Mouse (Mus musculus): ENCODE measurements at regions not wholly inside any gene's neighbourhood (a gene's known extent, or its start where the extent isn't known, plus 50 kb on each side); places are given as distances from the start of the nearest gene placed in this dataset.

DNA sequence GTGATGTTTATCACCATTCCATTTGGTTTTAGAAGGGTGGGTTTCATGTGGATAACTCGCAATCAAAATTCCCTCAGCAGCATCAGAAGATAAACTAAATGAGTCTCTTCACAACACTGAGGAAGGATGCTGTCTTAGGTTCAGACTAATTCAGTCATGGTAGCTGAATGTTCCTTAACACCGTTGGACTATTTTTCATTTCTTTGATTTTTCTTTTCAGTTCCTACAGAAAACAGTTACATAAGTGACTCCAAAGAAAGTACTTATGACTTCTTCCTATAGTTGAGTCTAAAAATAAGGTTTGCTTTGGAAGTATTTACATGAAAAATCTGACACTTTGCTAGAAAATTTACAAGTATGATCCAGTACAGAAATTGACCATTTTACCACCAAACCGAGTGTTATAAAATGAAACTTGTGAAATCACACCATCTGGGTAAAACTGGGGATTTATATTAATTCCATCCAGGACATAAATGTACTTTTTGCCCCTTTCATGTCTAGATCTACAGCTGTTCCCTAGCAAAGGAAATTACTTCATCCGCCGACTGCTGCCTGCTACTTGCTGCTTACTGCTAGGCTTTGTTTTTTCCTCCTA, 430.3 kb downstream of the Lipi start:
- no peaks in the 10 kb centered on the region for H3K36me3 ChIP-seq
- no peaks in the 10 kb centered on the region for H3K27me3 ChIP-seq
- ATAC-seq (ENCODE audit: low FRiP score) = no peak
- no peak overlapping the region for H3K4me3 ChIP-seq
- H3K9me3 ChIP-seq = no peaks in the 10 kb centered on the region
- H3K9ac ChIP-seq = no peak overlapping the region
- H3K27ac ChIP-seq = no peak overlapping the region
- WGBS = 90% methylated on average over 5 of the region's 5 CpGs
- no peak overlapping the region for H3K4me2 ChIP-seq
- no peaks in the 10 kb centered on the region for H3K4me1 ChIP-seq (replicated peaks)

All from hindbrain, embryonic 13.5 days (tissue).